Mouse (Mus musculus) T-helper 1 cell (primary cell): Measurements from ENCODE around the gene Rcn2.

Experiments
- in situ Hi-C: fragments of 300-600 bp; cut with MboI, MseI; formaldehyde crosslinking; loops from one replicate; pipeline ENCODE4 v1.15.1; 2025; ENCODE audit warnings: high pct_unique_total_duplicates

Rcn2 gene

DNA sequence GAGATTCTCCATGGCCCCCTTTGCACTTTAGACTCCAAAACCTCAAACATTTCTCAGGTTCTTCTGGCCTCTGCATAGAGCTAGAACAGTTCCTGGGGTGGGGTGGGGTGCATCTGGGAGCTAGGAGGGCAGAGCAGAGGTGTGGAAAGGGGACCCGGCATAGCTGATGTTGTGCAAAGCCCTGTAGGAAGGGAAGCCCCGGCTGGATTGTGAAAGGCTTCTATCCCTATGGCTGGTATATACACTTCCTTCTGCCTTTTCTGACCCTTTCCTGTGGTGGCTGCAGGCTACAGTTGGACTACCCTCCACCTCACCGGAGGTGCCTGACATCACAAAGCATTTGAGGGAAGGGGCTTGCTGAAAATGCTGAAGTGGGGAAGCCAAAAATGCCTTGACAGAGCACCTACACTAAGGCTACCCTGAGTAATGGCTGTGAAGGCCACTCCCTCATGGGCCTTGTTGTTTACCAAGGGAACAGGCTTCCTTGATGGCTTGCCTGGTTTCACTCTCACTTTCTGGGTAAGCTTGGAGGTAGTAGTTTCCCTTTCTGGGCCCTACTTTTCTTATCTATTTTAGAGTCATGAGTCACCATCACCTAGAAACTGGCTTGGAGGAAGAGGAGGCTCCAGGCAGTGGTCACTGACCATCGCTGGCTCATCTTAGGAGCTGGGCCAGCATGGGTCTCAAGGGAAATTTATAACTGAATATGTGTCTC is 56.1 kb downstream of the Rcn2 start:
- in situ Hi-C loops, result no loop called here

- in situ Hi-C loops, result no loop called here
Observed at GRCm38 (mm10) chr9:56100041-56100522, 58.4 kb downstream of the Rcn2 start.

- in situ Hi-C loops, result no loop called here
Observed at GRCm38 (mm10) chr9:56101022-56101421, 59.4 kb downstream of the Rcn2 start.

GRCm38 (mm10) chr9:56104921-56105320 is 63.3 kb downstream of the Rcn2 start:
- in situ Hi-C loops, result no loop called here

- in situ Hi-C loops, result no loop called here
Observed at GRCm38 (mm10) chr9:56106274-56107072, 64.8 kb downstream of the Rcn2 start.

GRCm38 (mm10) chr9:56107527-56107926 is 65.9 kb downstream of the Rcn2 start:
- in situ Hi-C loops, result no loop called here

GRCm38 (mm10) chr9:56108174-56108573 is 66.5 kb downstream of the Rcn2 start:
- in situ Hi-C loops, result no loop called here
